Mouse (Mus musculus): Measurements from ENCODE around the gene Olfr433. TPM values are rescaled to one million over a fixed set of nuclear protein-coding genes. Genes with fewer than 3 reads are reported as not detected.

Olfr433 gene
- under 1 TPM in 1 of 2 experiments, not detected in 1; 0.39 TPM for total RNA-seq (2023)

GRCm38 (mm10) chr1:174040523-174041177 lies at the start of gene Olfr433:
Gene Olfr433 (plus strand): TSS chr1:174040705.

GRCm38 (mm10) chr1:174031698-174032097 lies 8.8 kb upstream of the Olfr433 start, which contains the start of gene Ifi205:
Gene Ifi205 (minus strand): TSS chr1:174031810.

GRCm38 (mm10) chr1:174048893-174049292 lies 8.4 kb downstream of the Olfr433 start, which contains the start of gene Olfr432:
Gene Olfr432 (plus strand): TSS chr1:174049205.

GRCm38 (mm10) chr1:174066305-174066704 lies 25.8 kb downstream of the Olfr433 start, which contains the start of gene Olfr430:
Gene Olfr430 (plus strand): TSS chr1:174066605.

GRCm38 (mm10) chr1:174084031-174084430 lies 43.5 kb downstream of the Olfr433 start, which contains the start of gene Olfr429:
Gene Olfr429 (plus strand): TSS chr1:174084331.

Other genes with a start within 250 kb of the Olfr433 start
- 10 to 100 TPM; 44.9 to 61.2 TPM for gene Ifi211, start 127.7 kb upstream of the Olfr433 start, total RNA-seq (2023)
- 100 to 1,000 TPM; 164 to 195 TPM for gene Mndal, start 98.2 kb upstream of the Olfr433 start, total RNA-seq (2023)
- 100 to 1,000 TPM in 1 of 2 experiments, 10 to 100 TPM in 1; 98.7 to 125 TPM for gene Ifi203, start 98.0 kb upstream of the Olfr433 start, total RNA-seq (2023)
- not detected for gene Ifi202b, start 58.0 kb upstream of the Olfr433 start, total RNA-seq (2023)
- gene Ifi205, start 8.9 kb upstream of the Olfr433 start, total RNA-seq (2023): 10 to 100 TPM; 39.0 to 47.5 TPM
- gene Olfr432, start 8.5 kb downstream of the Olfr433 start, total RNA-seq (2023): not detected
- not detected for gene Olfr430, start 25.9 kb downstream of the Olfr433 start, total RNA-seq (2023)
- gene Olfr429, start 43.6 kb downstream of the Olfr433 start, total RNA-seq (2023): not detected
- gene Olfr427, start 56.2 kb downstream of the Olfr433 start, total RNA-seq (2023): not detected
- gene Olfr231, start 80.5 kb downstream of the Olfr433 start, total RNA-seq (2023): not detected
- not detected for gene Olfr424, start 90.8 kb downstream of the Olfr433 start, total RNA-seq (2023)
- not detected for gene Olfr420, start 114.9 kb downstream of the Olfr433 start, total RNA-seq (2023)
- under 1 TPM in 1 of 2 experiments, not detected in 1; 0.13 TPM for gene Spta1, start 132.1 kb downstream of the Olfr433 start, total RNA-seq (2023)
- not detected for gene Olfr419, start 211.4 kb downstream of the Olfr433 start, total RNA-seq (2023)

All from monocyte, adult 59 days (primary cell).